Mouse (Mus musculus): ENCODE results near the gene Cnbp.

GRCm38 (mm10) chr6:87873963-87874362, 23.1 kb upstream of the Cnbp start:
- TF ChIP-seq KAT2A (conservative IDR thresholded peaks at IDR 0.05; ENCODE audit: low read depth, low read length) (no peak), POLR2A (IDR thresholded peaks at IDR 0.05; ENCODE audit: control insufficient read depth in 1 of 2, insufficient read depth in 1 of 2, low read depth in 1 of 2, low read length in 2 of 2, poor library complexity in 1 of 2) (no peak), TAL1 (IDR thresholded peaks at IDR 0.05; ENCODE audit: low read length) (no peak)

Measured in MEL (cell line).